23 mouse cellular contexts compared by ENCODE assay signal in genomic region chr19:16970612-16971011, GRCm38 (mm10). TPM values are rescaled to one million over a fixed set of nuclear protein-coding genes. Genes with fewer than 3 reads are reported as not detected.
DNase-seq lines count a peak whose midpoint lies in the region; ATAC-seq lines count a peak whose summit lies in the region.
"Had no signal": no experiment of that assay in that cellular context is flagged by ENCODE, and none has a peak within 500 bp of the region (broad histone marks: within the 10 kb centered on the region; RNA-seq: fewer than 3 reads in every experiment).

No protein-coding gene starts in this region.

- H3K36me3 ChIP-seq in kidney, embryonic 14.5 days (ENCODE audit: control insufficient read depth, insufficient read depth, low read length), result no peaks in the 10 kb centered on the region
- H3K36me3 ChIP-seq: embryonic facial prominence, embryonic 12.5 days; forebrain, embryonic 15.5 days; heart, embryonic 10.5 days; hindbrain, embryonic 13.5 days had no signal

- peak; percentile 49 to 56; a peak in 3 of 4 replicates for ATAC-seq in hematopoietic stem cell, adult 5-6 weeks (replicated peaks in 1 of 2; ENCODE audit: insufficient read depth in 1 of 2, low FRiP score in 2 of 2, low TSS enrichment in 1 of 2, low read depth in 1 of 2, poor library complexity in 2 of 2, severe bottlenecking in 2 of 2)
- no peak for ATAC-seq in kidney, embryonic 14.5 days (ENCODE audit: low FRiP score, low TSS enrichment)
- ATAC-seq: CD4-positive, CD25-positive, alpha-beta regulatory T cell, adult 4 months; forebrain, embryonic 15.5 days; hindbrain, postnatal 0 days had no signal

- H3K27ac ChIP-seq in kidney, embryonic 14.5 days (ENCODE audit: low read depth, low read length), result no peak overlapping the region
- H3K27ac ChIP-seq: embryonic facial prominence, embryonic 12.5 days; forebrain, embryonic 15.5 days; heart, embryonic 10.5 days; hindbrain, embryonic 13.5 days; hindbrain, postnatal 0 days had no signal

- WGBS in kidney, embryonic 14.5 days, result 43% methylated on average over 2 of the region's 2 CpGs

- no peaks in the 10 kb centered on the region for H3K4me1 ChIP-seq in kidney, embryonic 14.5 days (ENCODE audit: control insufficient read depth, insufficient read depth, low read length)
- H3K4me1 ChIP-seq: embryonic facial prominence, embryonic 12.5 days; forebrain, embryonic 15.5 days; heart, embryonic 10.5 days; hindbrain, embryonic 13.5 days had no signal

- H3K9ac ChIP-seq in kidney, embryonic 14.5 days (ENCODE audit: low read depth, low read length), result no peak overlapping the region
- H3K9ac ChIP-seq: embryonic facial prominence, embryonic 12.5 days; forebrain, embryonic 15.5 days; hindbrain, embryonic 13.5 days had no signal

- no peak overlapping the region for H3K4me2 ChIP-seq in kidney, embryonic 14.5 days (replicated peaks; ENCODE audit: low read depth, low read length)
- H3K4me2 ChIP-seq: embryonic facial prominence, embryonic 12.5 days; forebrain, embryonic 15.5 days; hindbrain, embryonic 13.5 days had no signal

- no peak overlapping the region for H3K4me3 ChIP-seq in kidney, embryonic 14.5 days (ENCODE audit: low read length)
- H3K4me3 ChIP-seq: embryonic facial prominence, embryonic 12.5 days; forebrain, embryonic 15.5 days; heart, embryonic 10.5 days; hindbrain, embryonic 13.5 days had no signal

- DNase-seq in retina, postnatal 1 day, result peak; percentile 14
- no peak for DNase-seq in retina, embryonic 14.5 days (ENCODE audit: low spot score)
- peak; percentile 14 for DNase-seq in ZHBTc4 (ENCODE audit: low read depth, low spot score)
- DNase-seq in ovary, postnatal 36 days (ENCODE audit: low spot score), result no peak
- DNase-seq in layer of hippocampus, adult 8-10 months (ENCODE audit: low spot score in 2 of 2), result no peak
- DNase-seq: adrenal gland, adult 2 months; adrenal gland, postnatal 25 days; B cell, adult 2 months; cerebellum, adult 11 months; cerebellum, adult 8-10 months; cerebellum, postnatal 14 days; gastrocnemius, postnatal 14 days; heart, postnatal 10 days; heart, postnatal 4 days had no signal

- H3K9me3 ChIP-seq in kidney, embryonic 14.5 days (ENCODE audit: control insufficient read depth, low read length), result no peaks in the 10 kb centered on the region
- H3K9me3 ChIP-seq: embryonic facial prominence, embryonic 12.5 days; forebrain, embryonic 15.5 days; heart, embryonic 10.5 days; hindbrain, embryonic 13.5 days had no signal

- H3K27me3 ChIP-seq in kidney, embryonic 14.5 days (ENCODE audit: control insufficient read depth, insufficient read depth, low read length), result no peaks in the 10 kb centered on the region
- H3K27me3 ChIP-seq: embryonic facial prominence, embryonic 12.5 days; forebrain, embryonic 15.5 days; hindbrain, embryonic 13.5 days had no signal

RNA-seq across cellular contexts. Expression of gene Prune2, which starts 14.7 kb away (rescaled TPM):
- 6.3 and 7.0 TPM in 2 replicates for total RNA-seq in hematopoietic stem cell, adult 5-6 weeks (2017)
- 10 to 100 TPM; 80.4 to 87.7 (median 84.4) TPM for total RNA-seq in layer of hippocampus, adult 8-10 months (2022)
- 0.94 and 2.2 TPM in 2 replicates for polyA plus RNA-seq in kidney, embryonic 14.5 days (2014; fragmentation: Nextera tagmentation; extraction: Ambion mirVana)
- total RNA-seq: MEL had no signal

Comparison
In these comparisons a context has a peak if more than half of its experiments do, and no peak if none do; other contexts are left out.
1. DNase-seq: peak in retina, postnatal 1 day (single experiment) and ZHBTc4 (single experiment); none in retina, embryonic 14.5 days (single experiment), ovary, postnatal 36 days (single experiment) and layer of hippocampus, adult 8-10 months (0 of 2).
2. RNA of gene Prune2, which starts 14.7 kb away (total RNA-seq): 80.4 to 87.7 TPM in layer of hippocampus, adult 8-10 months; 6.3 to 7.0 TPM in hematopoietic stem cell, adult 5-6 weeks; every median in the first group is over 10 times any median in the second.